Mouse (Mus musculus): ENCODE measurements around the gene Hsph1.

The Hsph1 gene

GRCm38 (mm10) chr5:149585910-149586309 lies 50.3 kb downstream of the Hsph1 start:
- no peak for DNase-seq

GRCm38 (mm10) chr5:149585231-149585630 lies 50.9 kb downstream of the Hsph1 start:
- DNase-seq: no peak

GRCm38 (mm10) chr5:149584154-149584655 lies 52.0 kb downstream of the Hsph1 start:
- no peak for DNase-seq

- no peak for DNase-seq
Measured at GRCm38 (mm10) chr5:149583507-149583906, 52.7 kb downstream of the Hsph1 start.

- no peak for DNase-seq
Measured at GRCm38 (mm10) chr5:149582642-149583262, 53.4 kb downstream of the Hsph1 start.

GRCm38 (mm10) chr5:149577449-149577848 lies 58.7 kb downstream of the Hsph1 start:
- DNase-seq: no peak

GRCm38 (mm10) chr5:149576977-149577376 lies 59.2 kb downstream of the Hsph1 start:
- DNase-seq: no peak

- no peak for DNase-seq
Measured at GRCm38 (mm10) chr5:149568993-149569392, 67.2 kb downstream of the Hsph1 start.

GRCm38 (mm10) chr5:149566957-149567356 lies 69.2 kb downstream of the Hsph1 start:
- no peak for DNase-seq

GRCm38 (mm10) chr5:149566026-149566425 lies 70.2 kb downstream of the Hsph1 start:
- DNase-seq: no peak
